Mouse (Mus musculus) intestine, embryonic 14.5 days (tissue): ENCODE measurements around the gene Ddost. TPM values are rescaled to one million over a fixed set of nuclear protein-coding genes. Genes with fewer than 3 reads are reported as not detected.
A peak's percentile ranks its signal among the peaks of the same experiment; 100 is the strongest.

Experiments
- ATAC-seq: fragments of 200-750 bp; cut with Nextera tagmentation; replicated peaks from 2 replicates; pipeline ENCODE4 v1.8.0; 2017; ENCODE audit warnings: low read depth, moderate number of reproducible peaks, moderate TSS enrichment, moderate library complexity; ENCODE audit not compliant: low FRiP score, low TSS enrichment
- DNase-seq: peaks from one replicate; pipeline ENCODE4 v3.0.0-alpha.2; 2018; ENCODE audit warnings: low spot score
- H3K27ac ChIP-seq: fragments of 300-500 bp; sonication (generic); 2 replicates; pipeline ENCODE4 v1.5.1; 2014; ENCODE audit warnings: low read depth, mild to moderate bottlenecking, control low read depth
- H3K27me3 ChIP-seq: fragments of 300-500 bp; sonication (generic); replicated peaks from 2 replicates; pipeline ENCODE4 v1.6.1; 2014; ENCODE audit warnings: low read length, control low read depth; ENCODE audit not compliant: control insufficient read depth, insufficient read depth
- H3K36me3 ChIP-seq: fragments of 300-500 bp; sonication (generic); 2 replicates; pipeline ENCODE4 v1.6.1; 2014; ENCODE audit warnings: low read length, control low read depth; ENCODE audit not compliant: control insufficient read depth, insufficient read depth
- H3K4me1 ChIP-seq: fragments of 300-500 bp; sonication (generic); replicated peaks from 2 replicates; pipeline ENCODE4 v1.6.1; 2014; ENCODE audit warnings: low read length, control low read depth, mixed read lengths; ENCODE audit not compliant: control insufficient read depth, insufficient read depth
- H3K4me2 ChIP-seq: fragments of 300-500 bp; sonication (generic); 2 replicates; pipeline ENCODE4 v1.6.1; 2014; ENCODE audit warnings: low read length
- H3K4me3 ChIP-seq: fragments of 300-500 bp; sonication (generic); 2 replicates; pipeline ENCODE4 v1.5.1; 2014; ENCODE audit warnings: low read depth, low read length, control low read depth, mixed read lengths
- H3K9ac ChIP-seq: fragments of 300-500 bp; sonication (generic); 2 replicates; pipeline ENCODE4 v1.6.1; 2014; ENCODE audit warnings: mild to moderate bottlenecking, low read length
- H3K9me3 ChIP-seq: fragments of 300-500 bp; sonication (generic); 2 replicates; pipeline ENCODE4 v1.6.1; 2016; ENCODE audit warnings: low read length, control low read depth; ENCODE audit not compliant: control insufficient read depth
- WGBS: fragments of 180-500 bp; shearing (Covaris S2); extraction: QIAGEN DNeasy Blood & Tissue Kit; methylation state at CpG from one replicate; pipeline ENCODE4 v1.1.7; 2014; 5-methylcytosine and 5-hydroxymethylcytosine counted together
- polyA plus RNA-seq: library from polyadenylated mRNA; unstranded; fragments of >200 nt; fragmentation: Nextera tagmentation; extraction: Ambion mirVana; gene quantifications from 2 replicates; pipeline ENCODE4 v1.2.1, GENCODE M21; 2014

Gene Ddost
- polyA plus RNA-seq, 1 experiment from 2014 or later, result 351 TPM

DNA sequence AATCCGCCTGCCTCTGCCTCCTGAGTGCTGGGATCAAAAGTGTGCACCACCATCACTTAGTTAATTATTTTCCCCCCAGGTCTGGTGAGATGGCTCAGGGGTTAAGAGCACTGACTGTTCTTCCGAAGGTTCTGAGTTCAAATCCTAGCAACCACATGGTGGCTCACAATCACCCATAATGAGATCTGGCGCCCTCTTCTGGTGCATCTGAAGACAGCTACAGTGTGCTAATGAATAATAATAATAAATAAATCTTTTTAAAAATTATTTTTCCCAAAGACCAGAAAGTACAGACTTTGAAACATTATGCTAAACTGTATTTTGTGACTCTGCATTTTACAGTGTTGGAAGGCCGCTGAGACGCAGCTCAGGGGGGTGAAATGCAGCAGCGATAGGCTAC lies 31.1 kb downstream of the Ddost start:
- DNase-seq (no peak), ATAC-seq (no peak)
- 80% methylated on average over 6 of the region's 6 CpGs for WGBS
- Histone ChIP-seq H3K4me2 (no peak overlapping the region), H3K9ac (no peak overlapping the region), H3K4me3 (no peak overlapping the region), H3K4me1 (no peaks in the 10 kb centered on the region), H3K36me3 (no peaks in the 10 kb centered on the region), H3K27ac (no peak overlapping the region), H3K9me3 (no peaks in the 10 kb centered on the region), H3K27me3 (no peaks in the 10 kb centered on the region)

DNA sequence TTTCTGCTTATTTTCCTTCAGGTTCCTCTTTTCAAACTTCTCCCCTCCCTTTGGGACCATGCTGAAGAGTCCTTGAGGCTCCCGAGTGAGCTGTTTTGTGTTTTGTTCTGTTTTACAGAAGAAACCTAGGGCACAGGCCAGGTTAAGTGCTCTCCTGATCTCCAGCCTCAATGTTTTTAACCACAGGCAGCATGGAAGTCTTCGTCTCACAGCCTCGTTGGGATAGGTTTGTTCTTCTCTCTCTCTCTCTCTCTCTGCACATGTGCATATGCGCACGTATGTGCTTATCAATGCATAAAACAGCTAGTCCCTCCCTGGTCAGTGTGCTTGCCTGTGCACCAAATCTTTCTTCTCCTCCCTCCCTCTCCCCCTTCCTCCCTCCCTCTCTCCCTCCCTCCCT lies 32.3 kb downstream of the Ddost start:
- H3K36me3 ChIP-seq, result no peaks in the 10 kb centered on the region
- no peak overlapping the region for H3K9ac ChIP-seq
- no peaks in the 10 kb centered on the region for H3K4me1 ChIP-seq
- no peak overlapping the region for H3K27ac ChIP-seq
- no peak overlapping the region for H3K4me2 ChIP-seq
- H3K27me3 ChIP-seq, result no peaks in the 10 kb centered on the region
- no peak for ATAC-seq
- H3K4me3 ChIP-seq, result no peak overlapping the region
- H3K9me3 ChIP-seq, result no peaks in the 10 kb centered on the region
- 68% methylated on average over 5 of the region's 5 CpGs for WGBS
- no peak for DNase-seq

- Histone ChIP-seq H3K36me3 (no peaks in the 10 kb centered on the region), H3K9ac (no peak overlapping the region), H3K27ac (no peak overlapping the region), H3K27me3 (no peaks in the 10 kb centered on the region), H3K4me3 (no peak overlapping the region), H3K4me1 (no peaks in the 10 kb centered on the region), H3K4me2 (no peak overlapping the region), H3K9me3 (no peaks in the 10 kb centered on the region)
- ATAC-seq (no peak), DNase-seq (no peak)
- WGBS, result 64% methylated on average over 9 of the region's 9 CpGs
Observed at GRCm38 (mm10) chr4:138337341-138337740, 32.8 kb downstream of the Ddost start.

GRCm38 (mm10) chr4:138339963-138340362 lies 35.4 kb downstream of the Ddost start:
- H3K9ac ChIP-seq, result no peak overlapping the region
- H3K27me3 ChIP-seq, result no peaks in the 10 kb centered on the region
- ATAC-seq, result no peak
- no peaks in the 10 kb centered on the region for H3K36me3 ChIP-seq
- H3K27ac ChIP-seq, result no peak overlapping the region
- no peaks in the 10 kb centered on the region for H3K9me3 ChIP-seq
- H3K4me3 ChIP-seq, result no peak overlapping the region
- peaks cover 2% of the 10 kb centered on the region; the same call in 1 of the 2 replicates for H3K4me1 ChIP-seq
- 40% methylated on average over 4 of the region's 4 CpGs for WGBS
- no peak overlapping the region for H3K4me2 ChIP-seq
- DNase-seq, result no peak

DNA sequence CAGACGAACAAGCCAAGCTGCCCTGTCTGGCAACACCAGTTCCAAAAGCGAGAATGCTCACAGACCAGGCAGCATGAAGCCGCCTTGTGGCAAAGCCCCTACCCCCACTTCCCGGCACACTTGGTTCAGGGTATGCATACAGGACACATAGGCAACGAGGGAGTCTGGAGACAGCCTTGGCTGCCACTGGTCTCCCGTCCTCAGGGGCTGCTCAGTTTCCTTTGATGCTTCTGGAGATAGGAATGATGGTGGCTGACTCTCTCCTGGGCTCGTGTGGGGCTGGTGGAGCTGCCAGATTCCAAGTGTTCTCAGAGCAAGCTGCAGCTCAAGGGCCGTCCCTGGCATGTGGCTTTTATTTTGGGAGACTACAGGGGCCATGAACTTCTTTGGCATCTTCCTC lies 36.9 kb downstream of the Ddost start:
- H3K9me3 ChIP-seq, result no peaks in the 10 kb centered on the region
- H3K4me3 ChIP-seq, result no peak overlapping the region
- 64% methylated on average over 8 of the region's 8 CpGs for WGBS
- no peak for DNase-seq
- H3K9ac ChIP-seq, result no peak overlapping the region
- peaks cover 2% of the 10 kb centered on the region; the same call in 1 of the 2 replicates for H3K4me1 ChIP-seq
- no peak overlapping the region for H3K27ac ChIP-seq
- no peaks in the 10 kb centered on the region for H3K36me3 ChIP-seq
- H3K27me3 ChIP-seq, result no peaks in the 10 kb centered on the region
- no peak overlapping the region for H3K4me2 ChIP-seq
- no peak for ATAC-seq

GRCm38 (mm10) chr4:138342048-138342447 lies 37.5 kb downstream of the Ddost start:
- Histone ChIP-seq H3K9me3 (no peaks in the 10 kb centered on the region), H3K4me3 (no peak overlapping the region), H3K4me1 (peaks cover 2% of the 10 kb centered on the region; the same call in 1 of the 2 replicates), H3K36me3 (no peaks in the 10 kb centered on the region), H3K9ac (no peak overlapping the region), H3K27ac (no peak overlapping the region), H3K27me3 (no peaks in the 10 kb centered on the region), H3K4me2 (no peak overlapping the region)
- DNase-seq, result no peak
- 78% methylated on average over 7 of the region's 7 CpGs for WGBS
- ATAC-seq, result no peak

DNA sequence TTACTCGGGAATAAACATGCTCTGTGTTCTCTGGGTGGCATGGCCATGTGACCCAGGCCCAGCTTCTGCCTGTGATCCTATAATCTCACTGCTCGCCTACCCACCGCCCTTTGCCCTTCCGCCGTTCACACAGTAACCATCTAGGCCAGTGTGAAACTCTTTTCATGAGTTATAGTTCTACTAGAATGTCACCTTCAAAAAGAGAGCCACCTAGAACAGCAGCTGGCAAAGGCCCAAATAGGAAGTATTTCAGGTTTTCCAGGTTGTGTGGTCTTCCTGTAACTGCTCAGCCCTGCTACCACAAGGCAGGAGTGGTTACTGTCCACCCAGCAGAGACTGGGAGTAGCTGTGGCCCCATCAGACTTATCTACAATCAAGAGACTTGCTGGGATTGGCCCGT lies 38.2 kb downstream of the Ddost start:
- Histone ChIP-seq H3K4me1 (peaks cover 2% of the 10 kb centered on the region; the same call in 1 of the 2 replicates), H3K36me3 (no peaks in the 10 kb centered on the region), H3K4me2 (no peak overlapping the region), H3K27me3 (no peaks in the 10 kb centered on the region), H3K4me3 (no peak overlapping the region), H3K9ac (no peak overlapping the region), H3K27ac (peak overlapping the region; percentile 47), H3K9me3 (no peaks in the 10 kb centered on the region)
- no peak for DNase-seq
- peak; percentile 48; the same call in 1 of the 2 replicates for ATAC-seq
- 63% methylated on average over 6 of the region's 6 CpGs for WGBS

GRCm38 (mm10) chr4:138343341-138343837 lies 38.9 kb downstream of the Ddost start:
- Histone ChIP-seq H3K4me1 (peaks cover 2% of the 10 kb centered on the region; the same call in 1 of the 2 replicates), H3K4me3 (no peak overlapping the region), H3K9me3 (no peaks in the 10 kb centered on the region), H3K9ac (no peak overlapping the region), H3K36me3 (no peaks in the 10 kb centered on the region), H3K27ac (peak overlapping the region; percentile 47; the same call in 1 of the 2 replicates), H3K4me2 (no peak overlapping the region), H3K27me3 (no peaks in the 10 kb centered on the region)
- ATAC-seq (no peak), DNase-seq (no peak)
- 70% methylated on average over 10 of the region's 10 CpGs for WGBS

- Histone ChIP-seq H3K36me3 (no peaks in the 10 kb centered on the region), H3K27ac (no peak overlapping the region), H3K27me3 (no peaks in the 10 kb centered on the region), H3K9ac (no peak overlapping the region), H3K4me3 (no peak overlapping the region), H3K4me1 (peaks cover 2% of the 10 kb centered on the region; the same call in 1 of the 2 replicates), H3K4me2 (no peak overlapping the region), H3K9me3 (no peaks in the 10 kb centered on the region)
- ATAC-seq (no peak), DNase-seq (no peak)
- 81% methylated on average over 9 of the region's 9 CpGs for WGBS
Observed at GRCm38 (mm10) chr4:138344891-138345545, 40.5 kb downstream of the Ddost start.
